ENCODE assay signal across 8 mouse cellular contexts in the genomic region with DNA sequence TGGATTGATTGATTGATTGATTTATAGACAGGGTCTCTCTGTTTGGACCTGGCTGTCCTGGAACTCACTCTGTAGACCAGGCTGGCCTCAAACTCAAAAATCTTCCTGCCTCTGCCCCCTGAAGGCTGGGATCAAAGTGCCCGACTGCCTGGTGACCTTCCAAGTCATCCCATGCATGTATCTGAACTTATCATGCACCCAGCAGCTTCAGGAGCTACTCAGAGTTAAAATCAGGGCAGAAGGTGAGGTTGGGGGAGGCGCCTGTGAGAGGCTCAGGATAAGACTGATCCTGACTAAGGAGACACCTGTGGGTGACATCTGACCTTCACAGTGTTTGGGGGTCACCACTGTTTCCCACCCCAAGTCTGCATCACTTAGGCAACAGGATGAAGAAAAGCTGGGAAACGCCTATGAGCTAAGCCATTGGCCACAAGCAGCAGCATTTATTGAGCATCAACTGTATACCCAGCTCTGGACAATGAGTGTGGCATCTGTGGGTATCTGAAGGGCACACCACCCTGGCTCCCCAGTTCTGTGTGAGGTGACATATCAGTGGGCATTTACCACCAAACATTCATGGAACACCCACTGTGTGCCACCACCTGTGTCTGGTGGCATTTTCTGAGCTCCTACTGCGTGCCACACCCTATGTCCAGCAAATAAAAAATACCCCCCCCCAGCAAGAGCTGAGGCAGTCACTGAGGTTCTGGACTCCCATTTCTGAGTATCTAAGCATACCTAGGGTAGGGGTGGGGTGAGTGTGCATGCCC. TPM values are rescaled to one million over a fixed set of nuclear protein-coding genes. Genes with fewer than 3 reads are reported as not detected.
DNase-seq lines count a peak whose midpoint lies in the region; ATAC-seq and TF ChIP-seq lines count a peak whose summit lies in the region.

No protein-coding gene starts in this region.

- ATAC-seq in liver, embryonic 12.5 days, result no peak
- no peak for ATAC-seq in forebrain, embryonic 13.5 days
- ATAC-seq in hindbrain, embryonic 14.5 days (ENCODE audit: low FRiP score), result no peak
- no peak for ATAC-seq in limb, embryonic 13.5 days (ENCODE audit: low FRiP score, low read depth)

- 62% methylated on average over 4 of the region's 4 CpGs for WGBS in liver, adult 2 months
- 39% methylated on average over 4 of the region's 4 CpGs for WGBS in liver, embryonic 12.5 days (ENCODE audit: insufficient replicate concordance)
- WGBS in forebrain, embryonic 13.5 days, result 74% methylated on average over 4 of the region's 4 CpGs
- WGBS in hindbrain, embryonic 14.5 days, result 76% methylated on average over 4 of the region's 4 CpGs
- 61% methylated on average over 4 of the region's 4 CpGs for WGBS in limb, embryonic 13.5 days

- H3K79me2 ChIP-seq in liver, adult 2 months (ENCODE audit: control insufficient read depth, insufficient read depth, low read length), result peaks cover 68% of the 10 kb centered on the region

- H3K4me3 ChIP-seq in liver, adult 2 months (ENCODE audit: insufficient read depth, low read depth, low read length), result peak overlapping the region; percentile 84; the same call in 1 of the 2 replicates
- no peak overlapping the region for H3K4me3 ChIP-seq in liver, embryonic 12.5 days
- no peak overlapping the region for H3K4me3 ChIP-seq in forebrain, embryonic 13.5 days
- H3K4me3 ChIP-seq in hindbrain, embryonic 14.5 days (replicated peaks; ENCODE audit: low read length), result no peak overlapping the region
- H3K4me3 ChIP-seq in limb, embryonic 13.5 days, result peak overlapping the region; percentile 68; the same call in 1 of the 2 replicates

- H3K27ac ChIP-seq in liver, adult 2 months (replicated peaks; ENCODE audit: insufficient read depth, low read depth, low read length), result peak overlapping the region; percentile 83
- H3K27ac ChIP-seq in liver, embryonic 12.5 days, result no peak overlapping the region
- H3K27ac ChIP-seq in forebrain, embryonic 13.5 days, result peak overlapping the region; percentile 53
- H3K27ac ChIP-seq in hindbrain, embryonic 14.5 days, result peak overlapping the region; percentile 44; the same call in 1 of the 2 replicates
- H3K27ac ChIP-seq in limb, embryonic 13.5 days, result peak overlapping the region; percentile 34; the same call in 1 of the 2 replicates

- no peaks in the 10 kb centered on the region for H3K27me3 ChIP-seq in liver, adult 2 months (ENCODE audit: control insufficient read depth, insufficient read depth, low read length)
- peaks cover 94% of the 10 kb centered on the region for H3K27me3 ChIP-seq in liver, embryonic 12.5 days (replicated peaks)
- H3K27me3 ChIP-seq in forebrain, embryonic 13.5 days, result peaks cover 54% of the 10 kb centered on the region
- peaks cover 37% of the 10 kb centered on the region for H3K27me3 ChIP-seq in hindbrain, embryonic 14.5 days (ENCODE audit: control insufficient read depth, insufficient read depth, low read length)
- H3K27me3 ChIP-seq in limb, embryonic 13.5 days, result peaks cover 39% of the 10 kb centered on the region

- H3K9me3 ChIP-seq in liver, embryonic 12.5 days (replicated peaks), result no peaks in the 10 kb centered on the region
- H3K9me3 ChIP-seq in forebrain, embryonic 13.5 days (replicated peaks), result no peaks in the 10 kb centered on the region
- no peaks in the 10 kb centered on the region for H3K9me3 ChIP-seq in hindbrain, embryonic 14.5 days (ENCODE audit: control insufficient read depth, low read length)
- H3K9me3 ChIP-seq in limb, embryonic 13.5 days, result no peaks in the 10 kb centered on the region

- TF ChIP-seq POLR2A in liver, adult 2 months (IDR thresholded peaks at IDR 0.05; ENCODE audit: extremely low read depth, insufficient read depth, low read length), result no peak

- H3K36me3 ChIP-seq in liver, adult 2 months (ENCODE audit: control insufficient read depth, insufficient read depth, low read length), result no peaks in the 10 kb centered on the region
- H3K36me3 ChIP-seq in liver, embryonic 12.5 days, result peaks cover 8% of the 10 kb centered on the region; the same call in 1 of the 2 replicates
- H3K36me3 ChIP-seq in forebrain, embryonic 13.5 days (ENCODE audit: poor library complexity, severe bottlenecking), result peaks cover 15% of the 10 kb centered on the region
- H3K36me3 ChIP-seq in hindbrain, embryonic 14.5 days (replicated peaks; ENCODE audit: control insufficient read depth, insufficient read depth), result 0 out of 2 replicates have a peak, but pooled peaks cover 12% of the 10 kb centered on the region
- H3K36me3 ChIP-seq in limb, embryonic 13.5 days, result peaks cover 25% of the 10 kb centered on the region

- peak overlapping the region; percentile 68 for H3K9ac ChIP-seq in liver, adult 2 months (ENCODE audit: low read depth, low read length)
- H3K9ac ChIP-seq in liver, embryonic 12.5 days, result no peak overlapping the region
- H3K9ac ChIP-seq in forebrain, embryonic 13.5 days, result 0 out of 2 replicates have a peak overlapping the region, but pooled peaks have one; percentile 10
- H3K9ac ChIP-seq in hindbrain, embryonic 14.5 days, result 0 out of 2 replicates have a peak overlapping the region, but pooled peaks have one; percentile 1
- peak overlapping the region; percentile 25 for H3K9ac ChIP-seq in limb, embryonic 13.5 days

- TF ChIP-seq CTCF in liver, adult 2 months (IDR thresholded peaks at IDR 0.05; ENCODE audit: low read depth, low read length), result no peak

- H3K4me1 ChIP-seq in liver, adult 2 months (ENCODE audit: control insufficient read depth, insufficient read depth, low read length), result peaks cover 55% of the 10 kb centered on the region
- peaks cover 51% of the 10 kb centered on the region for H3K4me1 ChIP-seq in liver, embryonic 12.5 days
- H3K4me1 ChIP-seq in forebrain, embryonic 13.5 days, result peaks cover 40% of the 10 kb centered on the region
- peaks cover 28% of the 10 kb centered on the region for H3K4me1 ChIP-seq in hindbrain, embryonic 14.5 days (replicated peaks; ENCODE audit: control insufficient read depth, insufficient read depth, low read length)
- H3K4me1 ChIP-seq in limb, embryonic 13.5 days, result peaks cover 42% of the 10 kb centered on the region

- no peak overlapping the region for H3K4me2 ChIP-seq in liver, embryonic 12.5 days
- H3K4me2 ChIP-seq in forebrain, embryonic 13.5 days, result peak overlapping the region; percentile 72
- 0 out of 2 replicates have a peak overlapping the region, but pooled peaks have one; percentile 66 for H3K4me2 ChIP-seq in hindbrain, embryonic 14.5 days (replicated peaks)
- peak overlapping the region; percentile 85 for H3K4me2 ChIP-seq in limb, embryonic 13.5 days (replicated peaks)

- no peak for DNase-seq in liver, adult 2 months (ENCODE audit: extremely low read depth, low read depth, low spot score)
- peak; percentile 7 for DNase-seq in brain, adult 2 months (ENCODE audit: low read depth, low spot score)
- no peak for DNase-seq in hindbrain, embryonic 14.5 days (ENCODE audit: low spot score)
- no peak for DNase-seq in spleen, adult 12 weeks (ENCODE audit: low spot score)
- DNase-seq in retina, embryonic 14.5 days (ENCODE audit: low spot score), result no peak

RNA-seq across cellular contexts. Expression of a gene that starts 30.8 kb away (rescaled TPM):
- 1.3 and 1.5 TPM in 2 replicates for total RNA-seq in liver, adult 2 months (2014; rRNA removed)
- polyA plus RNA-seq in liver, adult 2 months (2012; rRNA removed), result 2.3 and 4.1 TPM in 2 replicates
- 1.8 TPM in 2 replicates for polyA plus RNA-seq in liver, embryonic 12.5 days (2016; fragmentation: Nextera tagmentation; extraction: Ambion mirVana)
- polyA plus RNA-seq in forebrain, embryonic 13.5 days (2015; fragmentation: Nextera tagmentation; extraction: Ambion mirVana), result 1.8 TPM in 2 replicates
- 0.84 and 1.3 TPM in 2 replicates for polyA plus RNA-seq in hindbrain, embryonic 14.5 days (2014; fragmentation: Nextera tagmentation; extraction: Ambion mirVana)
- polyA plus RNA-seq in limb, embryonic 13.5 days (2015; fragmentation: Nextera tagmentation; extraction: Ambion mirVana), result 4.2 and 4.7 TPM in 2 replicates

RNA-seq across cellular contexts. Expression of a gene that starts 31.8 kb away (rescaled TPM):
- 7.4 and 16.4 TPM in 2 replicates for total RNA-seq in liver, adult 2 months (2014; rRNA removed)
- polyA plus RNA-seq in liver, adult 2 months (2012; rRNA removed), result 32.8 and 56.4 TPM in 2 replicates
- 10.1 and 10.2 TPM in 2 replicates for polyA plus RNA-seq in liver, embryonic 12.5 days (2016; fragmentation: Nextera tagmentation; extraction: Ambion mirVana)
- 18.5 and 25.2 TPM in 2 replicates for polyA plus RNA-seq in forebrain, embryonic 13.5 days (2015; fragmentation: Nextera tagmentation; extraction: Ambion mirVana)
- 17.3 and 25.8 TPM in 2 replicates for polyA plus RNA-seq in hindbrain, embryonic 14.5 days (2014; fragmentation: Nextera tagmentation; extraction: Ambion mirVana)
- polyA plus RNA-seq in limb, embryonic 13.5 days (2015; fragmentation: Nextera tagmentation; extraction: Ambion mirVana), result 77.2 and 82.8 TPM in 2 replicates

RNA-seq across cellular contexts. Expression of a gene that starts 34.9 kb away (rescaled TPM):
- total RNA-seq in liver, adult 2 months (2014; rRNA removed), result 0.40 TPM in 1 of 2 replicates, not detected in the other
- polyA plus RNA-seq in liver, adult 2 months (2012; rRNA removed), result 0.26 and 1.4 TPM in 2 replicates
- 0.71 and 0.98 TPM in 2 replicates for polyA plus RNA-seq in liver, embryonic 12.5 days (2016; fragmentation: Nextera tagmentation; extraction: Ambion mirVana)
- 2.1 and 2.3 TPM in 2 replicates for polyA plus RNA-seq in forebrain, embryonic 13.5 days (2015; fragmentation: Nextera tagmentation; extraction: Ambion mirVana)
- polyA plus RNA-seq in hindbrain, embryonic 14.5 days (2014; fragmentation: Nextera tagmentation; extraction: Ambion mirVana), result 1.9 and 2.2 TPM in 2 replicates
- 1.7 and 1.9 TPM in 2 replicates for polyA plus RNA-seq in limb, embryonic 13.5 days (2015; fragmentation: Nextera tagmentation; extraction: Ambion mirVana)

RNA-seq across cellular contexts. Expression of a gene that starts 39.4 kb away (rescaled TPM):
- 2.4 TPM in 1 of 2 replicates, not detected in the other for total RNA-seq in liver, adult 2 months (2014; rRNA removed)
- 0.32 and 0.44 TPM in 2 replicates for polyA plus RNA-seq in liver, adult 2 months (2012; rRNA removed)
- 0.68 and 1.2 TPM in 2 replicates for polyA plus RNA-seq in liver, embryonic 12.5 days (2016; fragmentation: Nextera tagmentation; extraction: Ambion mirVana)
- 4.2 and 5.8 TPM in 2 replicates for polyA plus RNA-seq in forebrain, embryonic 13.5 days (2015; fragmentation: Nextera tagmentation; extraction: Ambion mirVana)
- polyA plus RNA-seq in hindbrain, embryonic 14.5 days (2014; fragmentation: Nextera tagmentation; extraction: Ambion mirVana), result 5.5 and 5.7 TPM in 2 replicates
- 3.3 and 4.0 TPM in 2 replicates for polyA plus RNA-seq in limb, embryonic 13.5 days (2015; fragmentation: Nextera tagmentation; extraction: Ambion mirVana)

RNA-seq across cellular contexts. Expression of a gene that starts 39.4 kb away (rescaled TPM):
- total RNA-seq in liver, adult 2 months (2014; rRNA removed), result 39.7 and 53.8 TPM in 2 replicates
- 42.6 and 49.7 TPM in 2 replicates for polyA plus RNA-seq in liver, adult 2 months (2012; rRNA removed)
- 70.0 and 74.5 TPM in 2 replicates for polyA plus RNA-seq in liver, embryonic 12.5 days (2016; fragmentation: Nextera tagmentation; extraction: Ambion mirVana)
- polyA plus RNA-seq in forebrain, embryonic 13.5 days (2015; fragmentation: Nextera tagmentation; extraction: Ambion mirVana), result 76.7 and 87.3 TPM in 2 replicates
- 68.9 TPM in 2 replicates for polyA plus RNA-seq in hindbrain, embryonic 14.5 days (2014; fragmentation: Nextera tagmentation; extraction: Ambion mirVana)
- polyA plus RNA-seq in limb, embryonic 13.5 days (2015; fragmentation: Nextera tagmentation; extraction: Ambion mirVana), result 72.7 and 79.4 TPM in 2 replicates

Comparison
In these comparisons a context has a peak if more than half of its experiments do, and no peak if none do; other contexts are left out.
1. H3K4me3 ChIP-seq: peak in liver, adult 2 months (single experiment) and limb, embryonic 13.5 days (single experiment); none in liver, embryonic 12.5 days (single experiment), forebrain, embryonic 13.5 days (single experiment) and hindbrain, embryonic 14.5 days (single experiment).